Mouse (Mus musculus): Measurements from ENCODE around the gene Mib2.

DNA sequence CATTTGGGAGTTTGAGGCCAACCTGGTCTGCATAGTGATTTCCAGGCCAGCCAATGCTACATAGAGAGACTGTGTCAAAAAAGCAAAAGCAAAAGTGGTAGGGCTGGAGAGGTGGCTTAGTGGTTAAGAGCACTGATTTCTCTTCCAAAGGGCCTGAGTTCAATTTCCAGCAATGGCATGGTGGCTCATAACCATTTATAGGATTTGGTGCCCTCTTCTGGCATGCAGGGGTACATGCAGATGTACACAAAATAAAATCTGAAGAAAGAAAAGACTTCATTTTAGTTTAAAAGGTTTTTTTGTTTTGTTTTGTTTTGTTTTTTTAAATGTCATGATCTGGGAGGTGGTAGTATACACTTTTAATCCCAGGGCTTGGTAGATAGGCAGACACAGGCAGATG is 31.4 kb upstream of the Mib2 start:
- TF ChIP-seq CTCF (IDR thresholded peaks at IDR 0.05; ENCODE audit: low read depth) = peak; percentile 65
- no peak for TF ChIP-seq EP300 (IDR thresholded peaks at IDR 0.05; ENCODE audit: low read depth)

All from liver, embryonic 14.5 days (tissue).